Mouse (Mus musculus) adipose tissue, adult 10 weeks (tissue): ENCODE measurements around the gene Axdnd1. TPM values are rescaled to one million over a fixed set of nuclear protein-coding genes. Genes with fewer than 3 reads are reported as not detected.

ENCODE experiments used
- polyA plus RNA-seq: library from polyadenylated mRNA; stranded (reverse); fragments of 350-450 nt; fragmentation: Illumina TruSeq; extraction: RNeasy Lipid Tissue Mini Kit (QIAGEN cat#74804); gene quantifications from one replicate; pipeline ENCODE4 v1.2.3, GENCODE M21; 2014; ENCODE audit warnings: low read depth, low replicate concordance

Axdnd1 gene
- 5.6 TPM for polyA plus RNA-seq

DNA sequence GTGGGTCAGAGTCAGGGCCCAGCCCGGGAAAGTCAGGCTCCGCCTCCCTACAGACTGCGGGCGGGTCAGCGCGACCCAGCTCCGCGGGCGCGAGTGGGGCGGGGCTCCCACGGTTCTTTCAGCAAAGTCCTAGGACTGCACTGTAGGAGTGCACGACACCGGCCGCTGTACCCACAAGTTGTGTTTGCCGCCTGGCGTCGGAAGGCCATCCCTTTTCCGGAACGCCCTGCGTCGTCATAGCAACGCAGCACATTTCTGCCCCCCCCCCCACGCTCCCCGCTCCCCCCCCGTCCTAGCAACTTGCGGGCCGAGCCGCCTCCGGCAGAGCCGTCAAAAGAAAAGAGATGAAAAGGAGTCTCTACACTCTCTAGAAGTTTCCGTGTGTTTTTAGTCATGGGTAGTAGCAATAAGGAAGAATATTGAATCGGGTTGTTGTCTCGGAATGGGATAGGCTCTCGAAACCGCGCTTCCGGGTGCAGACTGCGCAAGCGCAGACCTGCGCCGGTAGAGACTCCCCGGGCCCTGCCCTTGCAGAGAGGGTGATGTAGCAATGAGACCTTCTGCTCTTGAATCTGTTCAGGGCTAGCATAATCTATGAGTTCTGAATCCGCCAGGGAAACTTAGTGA, at the start of gene Axdnd1:
Gene Axdnd1 (minus strand): TSS at position 489 of the 627 bp plus-strand sequence.

DNA sequence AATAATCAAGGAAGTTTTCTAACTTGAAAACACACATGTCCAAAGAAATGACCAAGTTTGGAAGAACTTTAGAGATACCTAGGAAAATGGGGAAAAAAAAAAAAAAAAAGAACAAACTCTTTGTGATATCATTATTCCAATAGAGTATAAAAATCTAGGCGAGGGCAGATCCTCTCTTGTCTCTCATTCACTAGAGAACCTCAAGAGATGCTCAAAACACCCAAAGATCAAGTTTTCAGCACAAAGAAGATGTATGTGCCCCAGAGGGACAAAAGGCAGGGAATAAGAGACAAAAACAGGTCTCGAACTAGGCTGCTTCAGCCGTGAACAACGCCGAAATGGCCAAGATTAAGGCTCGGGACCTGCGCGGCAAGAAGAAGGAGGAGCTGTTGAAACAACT, 55.2 kb downstream of the Axdnd1 start, which contains the start of gene Gm2000:
Gene Gm2000 (plus strand): TSS at position 301 of the 400 bp plus-strand sequence.

GRCm38 (mm10) chr1:156310630-156311029, 110.3 kb downstream of the Axdnd1 start, which contains the start of gene Nphs2:
Gene Nphs2 (plus strand): TSS chr1:156310727.

GRCm38 (mm10) chr1:156302911-156303749, 117.8 kb downstream of the Axdnd1 start, which contains the start of gene Tdrd5:
Gene Tdrd5 (minus strand): TSS chr1:156303664.

Other genes starting within 250 kb of the Axdnd1 start
- not detected for gene Fam163a, start 216.1 kb downstream of the Axdnd1 start, polyA plus RNA-seq
- gene Tdrd5, start 117.5 kb downstream of the Axdnd1 start, polyA plus RNA-seq = 1.6 TPM
- gene Nphs2, start 110.4 kb downstream of the Axdnd1 start, polyA plus RNA-seq = 0.09 TPM
- 271 TPM for gene Gm2000, start 55.1 kb downstream of the Axdnd1 start, polyA plus RNA-seq
- 12.8 TPM for gene Soat1, start 53.2 kb upstream of the Axdnd1 start, polyA plus RNA-seq
- 3.6 TPM for gene Gm10031, start 102.9 kb upstream of the Axdnd1 start, polyA plus RNA-seq
- gene Abl2, start 137.6 kb upstream of the Axdnd1 start, polyA plus RNA-seq = 10.7 TPM